In genomic region chr3:48333534-48333933, GRCm38 (mm10) we compare ENCODE assay signal across 29 mouse cellular contexts.
DNase-seq lines count a peak whose midpoint lies in the region; ATAC-seq and TF ChIP-seq lines count a peak whose summit lies in the region.
"Had no signal": no experiment of that assay in that cellular context is flagged by ENCODE, and none has a peak within 500 bp of the region (broad histone marks: within the 10 kb centered on the region; RNA-seq: fewer than 3 reads in every experiment).

No protein-coding gene starts in this region.

- H3K4me1 ChIP-seq in forebrain, embryonic 13.5 days: 0 out of 2 replicates have a peak, but pooled peaks cover 3% of the 10 kb centered on the region
- no peaks in the 10 kb centered on the region for H3K4me1 ChIP-seq in forebrain, embryonic 11.5 days (replicated peaks; ENCODE audit: control insufficient read depth, insufficient read depth, low read length)
- no peaks in the 10 kb centered on the region for H3K4me1 ChIP-seq in midbrain, embryonic 11.5 days (ENCODE audit: control insufficient read depth, insufficient read depth, low read length)
- H3K4me1 ChIP-seq in midbrain, embryonic 16.5 days (ENCODE audit: control insufficient read depth, insufficient read depth, low read length): no peaks in the 10 kb centered on the region
- H3K4me1 ChIP-seq in forebrain, embryonic 14.5 days (ENCODE audit: control insufficient read depth, insufficient read depth, low read length): no peaks in the 10 kb centered on the region
- H3K4me1 ChIP-seq: heart, embryonic 13.5 days; hindbrain, embryonic 10.5 days; liver, embryonic 12.5 days; megakaryocyte, embryonic 14.5 days had no signal

- H3K4me3 ChIP-seq in forebrain, embryonic 13.5 days: no peak overlapping the region
- H3K4me3 ChIP-seq in forebrain, embryonic 11.5 days (ENCODE audit: low read depth, low read length): no peak overlapping the region
- H3K4me3 ChIP-seq in midbrain, embryonic 11.5 days (ENCODE audit: low read depth, low read length): no peak overlapping the region
- no peak overlapping the region for H3K4me3 ChIP-seq in midbrain, embryonic 16.5 days (ENCODE audit: low read depth, low read length)
- H3K4me3 ChIP-seq in forebrain, embryonic 14.5 days (ENCODE audit: low read depth, low read length): no peak overlapping the region
- H3K4me3 ChIP-seq in layer of hippocampus, adult 2 months: no peak overlapping the region
- H3K4me3 ChIP-seq: gastrocnemius, adult 2 months; heart, embryonic 13.5 days; hindbrain, embryonic 10.5 days; liver, embryonic 12.5 days; megakaryocyte, embryonic 14.5 days had no signal

- no peak overlapping the region for H3K9ac ChIP-seq in forebrain, embryonic 13.5 days
- H3K9ac ChIP-seq in forebrain, embryonic 11.5 days (ENCODE audit: low read length): no peak overlapping the region
- no peak overlapping the region for H3K9ac ChIP-seq in midbrain, embryonic 11.5 days (ENCODE audit: low read length)
- no peak overlapping the region for H3K9ac ChIP-seq in midbrain, embryonic 16.5 days (ENCODE audit: low read depth, low read length)
- no peak overlapping the region for H3K9ac ChIP-seq in forebrain, embryonic 14.5 days (ENCODE audit: low read length)
- H3K9ac ChIP-seq: heart, embryonic 13.5 days; liver, embryonic 12.5 days; liver, postnatal 0 days had no signal

- H3K36me3 ChIP-seq in forebrain, embryonic 13.5 days (ENCODE audit: poor library complexity, severe bottlenecking): no peaks in the 10 kb centered on the region
- no peaks in the 10 kb centered on the region for H3K36me3 ChIP-seq in forebrain, embryonic 11.5 days (ENCODE audit: control insufficient read depth, insufficient read depth, low read length)
- H3K36me3 ChIP-seq in midbrain, embryonic 11.5 days (ENCODE audit: control insufficient read depth, insufficient read depth, low read length): no peaks in the 10 kb centered on the region
- H3K36me3 ChIP-seq in midbrain, embryonic 16.5 days (ENCODE audit: control insufficient read depth, insufficient read depth, low read length): no peaks in the 10 kb centered on the region
- no peaks in the 10 kb centered on the region for H3K36me3 ChIP-seq in forebrain, embryonic 14.5 days (ENCODE audit: control insufficient read depth, insufficient read depth, low read length)
- H3K36me3 ChIP-seq: heart, embryonic 13.5 days; hindbrain, embryonic 10.5 days; liver, embryonic 12.5 days had no signal

- peak; percentile 92 for ATAC-seq in forebrain, embryonic 13.5 days
- no peak for ATAC-seq in forebrain, embryonic 11.5 days (replicated peaks; ENCODE audit: low FRiP score)
- ATAC-seq in midbrain, embryonic 11.5 days (ENCODE audit: low FRiP score): 0 out of 2 replicates have a peak, but pooled peaks have one; percentile 35
- no peak; the same call in 1 of the 2 replicates for ATAC-seq in midbrain, embryonic 16.5 days
- peak; percentile 87 for ATAC-seq in forebrain, embryonic 14.5 days
- ATAC-seq: liver, embryonic 12.5 days; liver, postnatal 0 days; lung, postnatal 0 days; Patski had no signal

- H3K9me3 ChIP-seq in forebrain, embryonic 13.5 days (replicated peaks): no peaks in the 10 kb centered on the region
- no peaks in the 10 kb centered on the region for H3K9me3 ChIP-seq in forebrain, embryonic 11.5 days (ENCODE audit: control insufficient read depth, low read length)
- no peaks in the 10 kb centered on the region for H3K9me3 ChIP-seq in midbrain, embryonic 11.5 days (ENCODE audit: control insufficient read depth, low read length)
- H3K9me3 ChIP-seq in midbrain, embryonic 16.5 days (replicated peaks; ENCODE audit: control insufficient read depth, low read length, poor library complexity, severe bottlenecking): no peaks in the 10 kb centered on the region
- no peaks in the 10 kb centered on the region for H3K9me3 ChIP-seq in forebrain, embryonic 14.5 days (replicated peaks; ENCODE audit: control insufficient read depth, low read length)
- H3K9me3 ChIP-seq: heart, embryonic 13.5 days; hindbrain, embryonic 10.5 days; liver, embryonic 12.5 days; megakaryocyte, embryonic 14.5 days had no signal

- DNase-seq in forebrain, embryonic 11.5 days (ENCODE audit: low spot score): no peak
- peak; percentile 44 for DNase-seq in midbrain, embryonic 11.5 days (ENCODE audit: low spot score, missing footprints)
- peak; percentile 2 for DNase-seq in brain, adult 2 months (ENCODE audit: low read depth, low spot score)
- peak; percentile 72 for DNase-seq in forebrain, embryonic 14.5 days (ENCODE audit: low spot score)
- DNase-seq in adrenal gland, postnatal 14 days: no peak
- no peak for DNase-seq in layer of hippocampus, adult 2 months (ENCODE audit: low spot score in 2 of 2)
- DNase-seq: adrenal gland, postnatal 10 days; cerebellum, adult 2 months; cerebellum, postnatal 14 days; gastrocnemius, adult 2 months; heart, postnatal 14 days; kidney, adult 18-20 months; kidney, postnatal 36 days; layer of hippocampus, postnatal 36 days; left cerebral cortex, postnatal 4 days; liver, postnatal 0 days; lung, postnatal 4 days; right cerebral cortex, postnatal 4 days; thymus, adult 18-20 months; thymus, postnatal 25 days had no signal

- no peak overlapping the region for H3K27ac ChIP-seq in forebrain, embryonic 13.5 days
- no peak overlapping the region for H3K27ac ChIP-seq in forebrain, embryonic 11.5 days (ENCODE audit: low read depth, low read length)
- H3K27ac ChIP-seq in midbrain, embryonic 11.5 days (ENCODE audit: low read depth, low read length): no peak overlapping the region
- no peak overlapping the region for H3K27ac ChIP-seq in midbrain, embryonic 16.5 days (ENCODE audit: low read length)
- H3K27ac ChIP-seq in forebrain, embryonic 14.5 days (ENCODE audit: low read depth, low read length): no peak overlapping the region
- H3K27ac ChIP-seq in layer of hippocampus, adult 2 months: no peak overlapping the region
- H3K27ac ChIP-seq: gastrocnemius, adult 2 months; heart, embryonic 13.5 days; hindbrain, embryonic 10.5 days; liver, embryonic 12.5 days; stomach, postnatal 0 days had no signal

- no peaks in the 10 kb centered on the region for H3K27me3 ChIP-seq in forebrain, embryonic 13.5 days
- no peaks in the 10 kb centered on the region for H3K27me3 ChIP-seq in forebrain, embryonic 11.5 days (ENCODE audit: control insufficient read depth, insufficient read depth, low read length)
- H3K27me3 ChIP-seq in midbrain, embryonic 11.5 days (ENCODE audit: control insufficient read depth, insufficient read depth, low read length): no peaks in the 10 kb centered on the region
- no peaks in the 10 kb centered on the region for H3K27me3 ChIP-seq in midbrain, embryonic 16.5 days (ENCODE audit: control insufficient read depth, insufficient read depth, low read depth, low read length)
- H3K27me3 ChIP-seq in forebrain, embryonic 14.5 days (replicated peaks; ENCODE audit: control insufficient read depth, insufficient read depth, low read length): no peaks in the 10 kb centered on the region
- H3K27me3 ChIP-seq: heart, embryonic 13.5 days; liver, embryonic 12.5 days; megakaryocyte, embryonic 14.5 days; Patski had no signal

- H3K4me2 ChIP-seq in forebrain, embryonic 13.5 days: no peak overlapping the region
- H3K4me2 ChIP-seq in forebrain, embryonic 11.5 days (ENCODE audit: low read depth, low read length, severe bottlenecking): no peak overlapping the region
- H3K4me2 ChIP-seq in midbrain, embryonic 11.5 days: no peak overlapping the region
- no peak overlapping the region for H3K4me2 ChIP-seq in midbrain, embryonic 16.5 days (ENCODE audit: low read length)
- no peak overlapping the region for H3K4me2 ChIP-seq in forebrain, embryonic 14.5 days (ENCODE audit: low read length)
- H3K4me2 ChIP-seq: heart, embryonic 13.5 days; liver, embryonic 12.5 days had no signal

- no peak for TF ChIP-seq CTCF in layer of hippocampus, adult 2 months (conservative IDR thresholded peaks at IDR 0.05)

Comparison
In these comparisons a context has a peak if more than half of its experiments do, and no peak if none do; other contexts are left out.
1. ATAC-seq: peak in forebrain, embryonic 13.5 days (single experiment), midbrain, embryonic 11.5 days (single experiment) and forebrain, embryonic 14.5 days (single experiment); none in forebrain, embryonic 11.5 days (single experiment) and midbrain, embryonic 16.5 days (single experiment).
2. DNase-seq: peak in midbrain, embryonic 11.5 days (single experiment), brain, adult 2 months (single experiment) and forebrain, embryonic 14.5 days (single experiment); none in forebrain, embryonic 11.5 days (single experiment), adrenal gland, postnatal 14 days (single experiment) and layer of hippocampus, adult 2 months (0 of 2).